Mouse (Mus musculus): Measurements from ENCODE around the gene Krt20. TPM values are rescaled to one million over a fixed set of nuclear protein-coding genes. Genes with fewer than 3 reads are reported as not detected.

Krt20 gene
- 0.24 and 3.2 TPM in 2 replicates for polyA plus RNA-seq (2015; fragmentation: Nextera tagmentation; extraction: Ambion mirVana)

DNA sequence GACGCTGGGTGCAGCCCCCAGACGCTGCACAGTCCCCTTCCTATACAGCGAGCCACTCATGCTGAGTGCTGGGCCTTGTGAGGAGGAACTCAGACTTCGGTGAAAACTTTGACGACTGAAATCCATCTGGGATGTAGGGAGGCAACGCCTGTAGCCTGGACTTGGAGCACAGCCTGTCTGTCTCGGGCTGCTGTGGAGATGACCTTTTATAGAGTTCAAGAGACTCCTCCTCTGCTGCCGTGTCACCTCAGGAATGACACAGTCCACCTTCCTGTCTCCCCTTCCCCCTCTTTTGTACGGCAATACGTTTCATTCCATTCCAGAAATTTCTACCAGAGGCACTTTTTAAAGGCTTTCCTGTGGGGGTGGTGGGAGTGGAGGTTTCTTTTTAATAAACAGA, at the start of gene Krt20:
Gene Krt20, minus strand, starts transcription at position 179 of the 400 bp plus-strand sequence.
- Histone ChIP-seq H3K36me3 (no peaks in the 10 kb centered on the region), H3K4me1 (peaks cover 9% of the 10 kb centered on the region), H3K9ac (no peak within 1 kb of the TSS), H3K9me3 (no peaks in the 10 kb centered on the region), H3K4me2 (no peak within 1 kb of the TSS), H3K27me3 (no peaks in the 10 kb centered on the region), H3K4me3 (no peak within 1 kb of the TSS), H3K27ac (no peak within 1 kb of the TSS)
- 41% methylated on average over 10 of the region's 10 CpGs for WGBS
- ATAC-seq (ENCODE audit: insufficient number of reproducible peaks, insufficient read depth, low FRiP score, low TSS enrichment, low read depth) = no peak

DNA sequence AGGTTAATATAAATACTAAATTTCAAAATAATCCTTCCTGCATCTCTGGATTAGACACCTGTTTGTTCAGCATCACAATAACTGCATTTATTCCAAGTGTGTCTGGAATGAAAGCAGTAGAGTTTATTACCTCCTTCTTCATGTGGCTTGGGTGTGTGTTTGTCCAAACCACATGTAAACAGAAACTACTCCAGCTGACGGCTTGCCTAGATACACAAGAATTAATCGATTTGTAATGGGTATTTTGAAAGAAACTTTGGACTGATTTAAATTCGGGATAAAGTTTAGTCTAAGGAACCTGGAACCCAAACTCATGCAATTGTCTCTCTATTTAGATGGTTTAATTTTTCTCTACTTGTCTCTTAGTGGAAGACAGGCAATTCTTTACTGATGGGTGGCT, 37.0 kb upstream of the Krt20 start:
- H3K9me3 ChIP-seq = no peaks in the 10 kb centered on the region
- 78% methylated on average over 3 of the region's 3 CpGs for WGBS
- H3K4me1 ChIP-seq = no peaks in the 10 kb centered on the region
- ATAC-seq (ENCODE audit: insufficient number of reproducible peaks, insufficient read depth, low FRiP score, low TSS enrichment, low read depth) = no peak
- no peak overlapping the region for H3K4me3 ChIP-seq
- no peaks in the 10 kb centered on the region for H3K36me3 ChIP-seq
- H3K27ac ChIP-seq = no peak overlapping the region
- no peak overlapping the region for H3K4me2 ChIP-seq
- H3K27me3 ChIP-seq = no peaks in the 10 kb centered on the region
- H3K9ac ChIP-seq = no peak overlapping the region

DNA sequence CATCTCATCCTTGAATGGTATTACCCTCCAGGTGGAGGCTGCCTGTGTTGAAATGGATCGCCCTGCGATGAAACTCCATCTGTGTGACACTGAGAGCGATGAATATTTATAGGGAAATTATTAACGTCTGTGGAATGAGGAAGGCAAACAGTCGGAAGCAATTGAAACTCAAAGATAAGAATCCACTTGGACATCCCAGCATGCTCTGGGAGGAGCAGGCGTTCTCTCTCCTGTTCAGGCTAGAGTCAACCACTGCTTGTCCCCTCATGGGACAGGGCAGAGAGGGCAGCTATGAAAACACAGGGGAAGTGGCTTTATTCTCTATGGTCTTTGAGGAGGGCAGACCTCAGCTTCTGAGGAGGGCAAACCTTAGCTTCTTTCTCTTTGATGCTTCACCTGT, 35.5 kb upstream of the Krt20 start:
- H3K27me3 ChIP-seq = no peaks in the 10 kb centered on the region
- H3K27ac ChIP-seq = no peak overlapping the region
- H3K4me1 ChIP-seq = no peaks in the 10 kb centered on the region
- H3K9me3 ChIP-seq = no peaks in the 10 kb centered on the region
- H3K4me3 ChIP-seq = no peak overlapping the region
- H3K9ac ChIP-seq = no peak overlapping the region
- ATAC-seq (ENCODE audit: insufficient number of reproducible peaks, insufficient read depth, low FRiP score, low TSS enrichment, low read depth) = no peak
- no peak overlapping the region for H3K4me2 ChIP-seq
- H3K36me3 ChIP-seq = no peaks in the 10 kb centered on the region
- 77% methylated on average over 6 of the region's 6 CpGs for WGBS

DNA sequence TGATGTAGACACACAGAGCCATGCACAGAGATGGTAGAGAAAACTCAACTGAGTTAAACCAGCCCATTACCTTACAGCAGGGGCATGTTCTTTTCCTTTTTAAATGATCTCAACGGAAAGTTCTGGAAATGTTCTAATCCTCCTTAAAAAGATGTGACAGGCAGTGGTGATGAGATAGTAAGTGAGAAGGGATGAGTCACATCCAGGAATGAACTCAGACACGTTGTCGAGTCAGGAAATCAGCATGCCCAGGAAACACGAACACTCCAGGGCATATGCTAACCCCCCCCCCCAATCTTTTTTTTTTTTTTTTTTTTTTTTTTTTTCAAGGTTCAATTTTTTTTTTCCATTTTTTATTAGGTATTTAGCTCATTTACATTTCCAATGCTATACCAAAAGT, 34.5 kb upstream of the Krt20 start:
- H3K27ac ChIP-seq = no peak overlapping the region
- H3K4me2 ChIP-seq = no peak overlapping the region
- 59% methylated on average over 4 of the region's 4 CpGs for WGBS
- H3K4me1 ChIP-seq = no peaks in the 10 kb centered on the region
- no peaks in the 10 kb centered on the region for H3K27me3 ChIP-seq
- H3K9me3 ChIP-seq = no peaks in the 10 kb centered on the region
- H3K4me3 ChIP-seq = no peak overlapping the region
- ATAC-seq (ENCODE audit: insufficient number of reproducible peaks, insufficient read depth, low FRiP score, low TSS enrichment, low read depth) = no peak
- no peaks in the 10 kb centered on the region for H3K36me3 ChIP-seq
- no peak overlapping the region for H3K9ac ChIP-seq

DNA sequence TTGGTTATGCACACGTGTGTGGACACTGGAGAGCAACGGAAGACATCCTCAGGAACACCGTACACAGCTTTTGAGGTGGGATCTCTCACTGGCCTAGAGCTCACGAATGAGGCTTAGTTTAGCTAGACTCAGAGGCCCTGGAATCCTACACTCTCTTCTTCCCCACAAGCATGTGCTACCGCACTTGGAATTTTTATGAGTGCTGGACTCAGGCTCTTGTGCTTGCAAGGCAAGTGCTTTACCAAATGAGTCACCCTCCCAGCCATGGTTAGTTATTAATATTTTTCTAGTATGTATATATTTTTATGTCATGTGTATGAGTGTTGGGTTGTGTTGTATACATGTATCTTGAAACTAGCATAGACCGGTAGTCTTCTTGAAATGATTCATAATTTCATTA, 34.0 kb upstream of the Krt20 start:
- H3K4me1 ChIP-seq = no peaks in the 10 kb centered on the region
- ATAC-seq (ENCODE audit: insufficient number of reproducible peaks, insufficient read depth, low FRiP score, low TSS enrichment, low read depth) = no peak
- no peaks in the 10 kb centered on the region for H3K27me3 ChIP-seq
- H3K27ac ChIP-seq = no peak overlapping the region
- WGBS = 92% methylated on average over 6 of the region's 6 CpGs
- H3K9me3 ChIP-seq = no peaks in the 10 kb centered on the region
- no peaks in the 10 kb centered on the region for H3K36me3 ChIP-seq
- no peak overlapping the region for H3K4me2 ChIP-seq
- H3K9ac ChIP-seq = no peak overlapping the region
- H3K4me3 ChIP-seq = no peak overlapping the region

DNA sequence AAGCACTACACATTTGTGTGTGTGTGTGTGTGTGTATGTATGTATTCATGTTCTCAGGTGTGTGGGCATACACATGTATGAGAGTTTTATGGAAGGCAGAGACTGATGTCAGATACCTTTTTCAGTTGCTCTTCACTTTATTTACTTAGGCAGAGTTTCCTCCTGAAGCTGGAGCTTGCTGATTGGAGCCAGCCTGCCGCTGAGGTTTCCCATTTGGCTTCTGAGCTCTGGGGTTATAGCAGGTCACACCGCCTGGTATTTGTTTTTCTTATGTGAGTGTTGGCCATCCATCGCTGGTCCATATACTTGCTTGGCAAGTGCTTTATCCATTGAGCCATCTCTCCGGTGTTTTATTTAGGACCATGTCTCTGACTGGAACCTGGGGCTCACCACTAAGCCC, 31.3 kb upstream of the Krt20 start:
- 86% methylated on average over 4 of the region's 4 CpGs for WGBS
- H3K36me3 ChIP-seq = no peaks in the 10 kb centered on the region
- H3K27me3 ChIP-seq = no peaks in the 10 kb centered on the region
- H3K4me3 ChIP-seq = no peak overlapping the region
- H3K4me2 ChIP-seq = no peak overlapping the region
- no peaks in the 10 kb centered on the region for H3K9me3 ChIP-seq
- ATAC-seq (ENCODE audit: insufficient number of reproducible peaks, insufficient read depth, low FRiP score, low TSS enrichment, low read depth) = no peak
- no peak overlapping the region for H3K9ac ChIP-seq
- no peak overlapping the region for H3K27ac ChIP-seq
- 0 out of 2 replicates have a peak, but pooled peaks cover 2% of the 10 kb centered on the region for H3K4me1 ChIP-seq

DNA sequence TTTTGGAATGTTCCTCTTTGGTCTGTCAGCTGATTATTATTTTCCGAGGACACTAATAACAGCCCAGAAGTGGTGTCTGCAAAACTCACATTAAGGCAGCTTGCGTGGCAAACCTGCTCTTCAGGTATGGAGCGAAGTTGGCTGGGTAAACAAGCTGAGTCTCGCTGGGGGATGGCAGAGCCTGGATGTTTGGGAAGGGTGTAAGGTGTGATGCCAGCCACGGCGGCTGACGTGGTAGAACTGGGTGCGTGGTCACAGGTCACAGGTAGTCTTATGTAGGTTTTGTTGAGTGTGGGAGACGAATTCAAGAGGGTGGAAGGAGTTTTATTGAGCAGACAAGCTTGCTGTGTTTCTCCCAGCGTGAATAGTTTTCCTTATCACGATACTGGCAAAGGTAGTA, 30.6 kb upstream of the Krt20 start:
- ATAC-seq (ENCODE audit: insufficient number of reproducible peaks, insufficient read depth, low FRiP score, low TSS enrichment, low read depth) = no peak

DNA sequence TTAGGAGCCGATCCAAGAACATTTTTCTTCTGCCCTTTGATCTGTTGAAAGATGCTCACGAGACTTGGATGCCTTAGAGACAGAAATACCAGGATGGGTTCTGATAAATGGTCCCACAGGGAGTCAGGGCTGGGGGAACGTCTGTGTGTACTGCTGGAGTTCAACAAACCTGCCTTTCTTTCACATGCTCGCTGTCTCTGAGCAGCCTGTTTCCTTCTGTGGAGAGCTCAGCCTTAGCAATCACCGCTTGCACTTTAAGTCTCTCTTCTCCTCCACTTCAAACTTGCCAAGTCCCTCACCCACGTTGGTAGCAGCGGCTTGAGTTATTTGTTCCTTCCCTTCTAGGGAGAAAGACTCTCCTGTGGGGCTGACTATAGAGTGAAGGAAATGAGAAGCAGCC, 28.4 kb upstream of the Krt20 start:
- 22% methylated on average over 7 of the region's 7 CpGs for WGBS
- H3K9ac ChIP-seq = no peak overlapping the region

More for the DNA sequence above, 30.6 kb upstream of the Krt20 start:
- Histone ChIP-seq H3K27me3 (no peaks in the 10 kb centered on the region), H3K4me3 (no peak overlapping the region), H3K36me3 (no peaks in the 10 kb centered on the region), H3K27ac (no peak overlapping the region), H3K9me3 (no peaks in the 10 kb centered on the region), H3K4me2 (no peak overlapping the region), H3K4me1 (0 out of 2 replicates have a peak, but pooled peaks cover 2% of the 10 kb centered on the region), H3K9ac (no peak overlapping the region)
- 69% methylated on average over 11 of the region's 11 CpGs for WGBS

DNA sequence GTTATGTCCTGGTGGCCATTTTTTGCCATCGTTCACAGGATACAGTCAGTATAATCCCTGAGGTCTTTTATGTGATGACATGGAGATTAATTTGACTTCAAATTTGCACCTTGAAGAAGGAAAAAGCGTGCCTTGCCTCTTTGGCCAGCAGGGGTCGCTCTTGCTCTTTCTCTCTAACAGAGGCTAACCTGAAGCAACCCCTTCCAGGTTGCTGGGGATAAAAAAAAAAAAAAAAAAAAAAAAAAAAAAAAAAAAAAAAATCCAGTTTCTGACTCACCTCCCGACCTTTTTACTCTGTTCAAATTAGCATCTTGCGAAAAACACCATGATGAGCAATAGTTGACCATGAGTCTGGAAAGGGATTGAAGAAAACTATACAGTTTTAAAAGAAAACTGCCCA, 26.9 kb upstream of the Krt20 start:
- Histone ChIP-seq H3K36me3 (no peaks in the 10 kb centered on the region), H3K27ac (no peak overlapping the region), H3K4me3 (no peak overlapping the region), H3K9me3 (no peaks in the 10 kb centered on the region), H3K9ac (no peak overlapping the region), H3K4me1 (0 out of 2 replicates have a peak, but pooled peaks cover 2% of the 10 kb centered on the region), H3K4me2 (no peak overlapping the region), H3K27me3 (0 out of 2 replicates have a peak, but pooled peaks cover 4% of the 10 kb centered on the region)
- 4% methylated on average over 5 of the region's 5 CpGs for WGBS
- ATAC-seq (ENCODE audit: insufficient number of reproducible peaks, insufficient read depth, low FRiP score, low TSS enrichment, low read depth) = no peak

More for the DNA sequence above, 28.4 kb upstream of the Krt20 start:
- H3K4me2 ChIP-seq = no peak overlapping the region
- no peaks in the 10 kb centered on the region for H3K9me3 ChIP-seq
- 0 out of 2 replicates have a peak, but pooled peaks cover 2% of the 10 kb centered on the region for H3K4me1 ChIP-seq
- H3K4me3 ChIP-seq = no peak overlapping the region
- 0 out of 2 replicates have a peak, but pooled peaks cover 4% of the 10 kb centered on the region for H3K27me3 ChIP-seq
- H3K36me3 ChIP-seq = no peaks in the 10 kb centered on the region
- H3K27ac ChIP-seq = no peak overlapping the region
- ATAC-seq (ENCODE audit: insufficient number of reproducible peaks, insufficient read depth, low FRiP score, low TSS enrichment, low read depth) = no peak

DNA sequence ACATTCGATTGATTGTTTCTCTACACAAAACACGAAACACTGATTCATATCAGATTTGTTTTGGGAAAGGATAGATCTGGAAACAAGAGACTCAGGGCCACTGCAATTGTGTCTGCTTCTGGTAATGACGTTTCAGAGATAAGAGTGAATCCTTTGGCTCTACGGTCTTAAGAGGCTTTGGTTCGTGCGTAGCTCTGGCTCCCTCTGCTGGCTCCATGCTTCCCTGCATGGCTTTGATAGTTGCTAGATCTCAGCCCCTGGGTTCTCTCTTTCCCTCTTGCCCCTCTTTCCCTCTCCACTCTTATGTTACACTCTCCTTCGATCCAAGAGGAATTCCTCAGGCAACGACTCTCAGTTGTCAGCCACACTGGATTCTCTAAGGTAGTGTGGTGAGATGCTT, 25.2 kb upstream of the Krt20 start:
- no peaks in the 10 kb centered on the region for H3K9me3 ChIP-seq
- no peak overlapping the region for H3K4me3 ChIP-seq
- H3K4me2 ChIP-seq = no peak overlapping the region
- 0 out of 2 replicates have a peak, but pooled peaks cover 4% of the 10 kb centered on the region for H3K27me3 ChIP-seq
- ATAC-seq (ENCODE audit: insufficient number of reproducible peaks, insufficient read depth, low FRiP score, low TSS enrichment, low read depth) = no peak
- H3K4me1 ChIP-seq = 0 out of 2 replicates have a peak, but pooled peaks cover 2% of the 10 kb centered on the region
- H3K36me3 ChIP-seq = no peaks in the 10 kb centered on the region
- H3K9ac ChIP-seq = no peak overlapping the region
- 9% methylated on average over 8 of the region's 8 CpGs for WGBS
- no peak overlapping the region for H3K27ac ChIP-seq

DNA sequence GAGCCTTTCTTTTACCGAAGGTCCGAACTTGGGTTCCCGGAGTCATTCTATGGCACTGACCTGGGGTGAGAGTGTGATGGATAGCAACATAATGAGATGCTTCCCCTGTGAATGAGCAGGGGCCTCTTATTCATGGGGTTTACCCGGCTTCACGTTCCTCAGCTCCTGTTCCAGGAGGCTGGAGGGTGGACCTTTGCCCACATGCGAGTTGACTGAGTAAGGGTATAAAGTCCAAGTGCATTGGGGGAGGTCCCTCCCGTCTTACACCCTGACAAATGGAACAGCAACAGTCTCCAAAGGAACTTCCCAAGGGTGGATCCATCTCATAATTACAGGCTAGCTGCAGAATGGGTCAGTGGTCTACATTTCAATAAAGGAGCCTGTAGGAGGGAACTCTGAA, 23.8 kb upstream of the Krt20 start:
- WGBS = 73% methylated on average over 7 of the region's 7 CpGs

DNA sequence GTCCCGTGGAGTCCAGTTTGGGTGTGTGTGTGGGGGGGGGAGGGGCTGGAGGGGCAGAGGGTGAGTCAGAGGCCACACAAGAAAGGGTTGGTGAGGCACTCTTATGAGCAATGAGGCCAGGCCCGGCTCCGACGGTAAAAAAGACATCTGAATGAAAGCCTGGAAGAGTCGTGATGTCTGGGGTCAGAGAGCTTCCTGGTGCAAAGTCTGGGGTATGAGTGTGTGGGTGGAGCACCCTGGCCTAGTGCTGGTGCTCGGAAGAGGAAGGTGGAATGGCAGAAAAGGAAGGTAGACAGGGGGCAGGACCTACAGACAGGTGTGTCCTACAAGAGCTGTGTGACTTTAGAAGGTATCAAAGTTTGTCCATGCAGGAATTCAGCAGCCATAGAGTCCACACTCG, 20.9 kb upstream of the Krt20 start:
- WGBS = 68% methylated on average over 7 of the region's 7 CpGs
- no peaks in the 10 kb centered on the region for H3K36me3 ChIP-seq
- H3K4me1 ChIP-seq = no peaks in the 10 kb centered on the region
- no peak overlapping the region for H3K9ac ChIP-seq
- H3K9me3 ChIP-seq = no peaks in the 10 kb centered on the region
- H3K4me3 ChIP-seq = no peak overlapping the region
- ATAC-seq (ENCODE audit: insufficient number of reproducible peaks, insufficient read depth, low FRiP score, low TSS enrichment, low read depth) = no peak
- 0 out of 2 replicates have a peak, but pooled peaks cover 4% of the 10 kb centered on the region for H3K27me3 ChIP-seq
- H3K4me2 ChIP-seq = no peak overlapping the region
- H3K27ac ChIP-seq = no peak overlapping the region

More for the DNA sequence above, 23.8 kb upstream of the Krt20 start:
- Histone ChIP-seq H3K27me3 (0 out of 2 replicates have a peak, but pooled peaks cover 4% of the 10 kb centered on the region), H3K9me3 (no peaks in the 10 kb centered on the region), H3K4me1 (0 out of 2 replicates have a peak, but pooled peaks cover 2% of the 10 kb centered on the region), H3K27ac (no peak overlapping the region), H3K36me3 (no peaks in the 10 kb centered on the region), H3K4me2 (no peak overlapping the region), H3K4me3 (no peak overlapping the region), H3K9ac (no peak overlapping the region)
- ATAC-seq (ENCODE audit: insufficient number of reproducible peaks, insufficient read depth, low FRiP score, low TSS enrichment, low read depth) = no peak
